Mouse (Mus musculus): ENCODE measurements around the gene Smarca4. TPM values are rescaled to one million over a fixed set of nuclear protein-coding genes. Genes with fewer than 3 reads are reported as not detected.

The Smarca4 gene
- polyA plus RNA-seq, 1 experiment from 2014 or later: 159 TPM

DNA sequence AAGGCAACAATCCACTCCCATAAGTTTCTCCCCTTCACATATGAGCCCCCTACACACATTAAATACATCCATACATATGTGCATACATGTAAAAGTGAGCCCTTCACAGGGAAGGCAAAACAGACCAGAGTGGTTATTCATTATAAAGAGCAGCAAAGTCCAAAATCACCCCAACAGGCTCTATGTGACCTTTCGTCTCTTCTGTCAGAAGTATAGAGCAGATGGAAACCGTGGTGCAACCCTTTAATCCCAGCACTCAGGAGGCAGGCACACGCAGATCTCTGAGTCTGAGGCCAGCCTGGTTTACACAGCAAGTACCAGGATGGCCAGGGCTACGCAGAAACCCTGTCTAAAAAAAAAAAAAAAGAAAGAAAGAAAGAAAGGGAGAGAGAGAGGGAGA is 90.1 kb downstream of the Smarca4 start:
- WGBS: 90% methylated on average over 4 of the region's 4 CpGs
- H3K36me3 ChIP-seq: peaks cover 72% of the 10 kb centered on the region
- no peak overlapping the region for H3K4me3 ChIP-seq
- no peaks in the 10 kb centered on the region for H3K9me3 ChIP-seq
- H3K4me2 ChIP-seq (replicated peaks): no peak overlapping the region
- no peaks in the 10 kb centered on the region for H3K4me1 ChIP-seq
- no peak overlapping the region for H3K9ac ChIP-seq (replicated peaks)
- H3K27ac ChIP-seq (replicated peaks): no peak overlapping the region
- no peaks in the 10 kb centered on the region for H3K27me3 ChIP-seq
- ATAC-seq (replicated peaks): no peak

DNA sequence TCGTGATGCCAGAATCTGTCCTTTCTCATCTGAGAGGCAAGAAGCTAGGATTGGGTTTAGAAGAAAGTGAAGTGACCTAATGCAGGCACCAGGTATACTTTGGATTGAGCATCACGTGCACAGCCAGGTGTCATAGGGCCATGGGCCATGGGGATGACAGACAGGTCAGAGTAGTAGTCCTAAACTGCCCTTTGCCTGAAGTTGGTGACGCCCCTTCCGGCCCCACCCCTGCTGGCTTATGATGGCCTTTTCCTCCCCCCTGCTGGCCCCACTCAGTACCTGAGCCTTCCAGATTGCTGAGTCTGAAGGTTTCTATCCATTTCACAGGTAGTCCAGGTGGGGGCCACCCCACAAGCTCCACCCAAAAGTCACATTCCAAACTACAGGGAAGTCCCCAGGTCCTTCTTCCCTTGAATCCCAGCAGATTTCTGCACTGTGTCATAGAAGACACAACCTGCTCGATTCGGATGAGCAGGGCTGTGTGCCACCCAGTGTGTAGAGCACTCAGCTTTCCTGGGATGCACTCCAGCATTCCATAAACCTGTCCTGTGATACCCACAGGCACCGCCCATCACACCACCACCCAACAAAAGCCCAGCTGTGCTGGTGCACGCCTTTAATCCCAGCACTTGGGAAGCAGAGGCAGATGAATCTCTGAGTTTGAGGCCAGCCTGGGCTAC is 90.8 kb downstream of the Smarca4 start:
- Histone ChIP-seq H3K9ac (replicated peaks) (no peak overlapping the region), H3K9me3 (no peaks in the 10 kb centered on the region), H3K4me1 (no peaks in the 10 kb centered on the region), H3K4me3 (no peak overlapping the region), H3K36me3 (peaks cover 66% of the 10 kb centered on the region), H3K27me3 (no peaks in the 10 kb centered on the region), H3K27ac (replicated peaks) (no peak overlapping the region), H3K4me2 (replicated peaks) (no peak overlapping the region)
- 89% methylated on average over 8 of the region's 8 CpGs for WGBS
- ATAC-seq (replicated peaks): 0 out of 2 replicates have a peak, but pooled peaks have one; percentile 47

DNA sequence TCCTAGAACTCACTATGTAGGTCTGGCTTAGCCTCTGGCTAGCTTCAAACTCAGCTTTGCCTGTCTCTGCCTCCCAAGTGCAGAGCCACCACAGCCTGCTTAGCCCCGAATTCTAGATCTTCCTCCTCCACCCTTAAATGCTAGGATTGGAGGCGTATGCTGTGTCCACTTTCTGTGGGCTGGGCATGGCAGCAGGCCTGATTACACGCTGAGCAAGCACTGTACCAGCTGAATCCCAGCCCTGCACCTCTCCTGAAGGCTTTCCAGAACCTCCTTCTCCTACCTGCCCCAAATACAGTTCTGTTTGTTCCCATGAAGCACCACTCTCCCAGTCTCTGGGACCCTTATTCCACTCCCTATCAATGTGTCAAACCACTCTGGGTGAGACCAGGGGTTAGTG is 93.4 kb downstream of the Smarca4 start:
- H3K27me3 ChIP-seq: no peaks in the 10 kb centered on the region
- no peak overlapping the region for H3K4me3 ChIP-seq
- H3K4me1 ChIP-seq: no peaks in the 10 kb centered on the region
- 91% methylated on average over 3 of the region's 3 CpGs for WGBS
- no peaks in the 10 kb centered on the region for H3K9me3 ChIP-seq
- no peak overlapping the region for H3K4me2 ChIP-seq (replicated peaks)
- ATAC-seq (replicated peaks): no peak
- no peak overlapping the region for H3K9ac ChIP-seq (replicated peaks)
- H3K27ac ChIP-seq (replicated peaks): no peak overlapping the region
- H3K36me3 ChIP-seq: peaks cover 44% of the 10 kb centered on the region

GRCm38 (mm10) chr9:21715298-21715697 is 99.3 kb downstream of the Smarca4 start:
- no peak overlapping the region for H3K27ac ChIP-seq (replicated peaks)
- no peaks in the 10 kb centered on the region for H3K27me3 ChIP-seq
- H3K4me3 ChIP-seq: no peak overlapping the region
- no peaks in the 10 kb centered on the region for H3K9me3 ChIP-seq
- WGBS: 71% methylated on average over 4 of the region's 4 CpGs
- H3K4me1 ChIP-seq: no peaks in the 10 kb centered on the region
- no peak overlapping the region for H3K4me2 ChIP-seq (replicated peaks)
- H3K36me3 ChIP-seq: peaks cover 3% of the 10 kb centered on the region; the same call in 1 of the 2 replicates
- no peak for ATAC-seq (replicated peaks)
- H3K9ac ChIP-seq (replicated peaks): no peak overlapping the region

- Histone ChIP-seq H3K36me3 (peaks cover 3% of the 10 kb centered on the region; the same call in 1 of the 2 replicates), H3K4me3 (no peak overlapping the region), H3K27me3 (no peaks in the 10 kb centered on the region), H3K4me2 (replicated peaks) (no peak overlapping the region), H3K9ac (replicated peaks) (no peak overlapping the region), H3K9me3 (no peaks in the 10 kb centered on the region), H3K4me1 (no peaks in the 10 kb centered on the region), H3K27ac (replicated peaks) (no peak overlapping the region)
- 89% methylated on average over 2 of the region's 2 CpGs for WGBS
- ATAC-seq (replicated peaks): no peak
Measured at GRCm38 (mm10) chr9:21717015-21717414, 101.0 kb downstream of the Smarca4 start.

GRCm38 (mm10) chr9:21721036-21721435 is 105.1 kb downstream of the Smarca4 start:
- Histone ChIP-seq H3K9me3 (no peaks in the 10 kb centered on the region), H3K27me3 (no peaks in the 10 kb centered on the region), H3K4me1 (peaks cover 26% of the 10 kb centered on the region), H3K36me3 (no peaks in the 10 kb centered on the region), H3K27ac (replicated peaks) (no peak overlapping the region), H3K9ac (replicated peaks) (no peak overlapping the region), H3K4me2 (replicated peaks) (no peak overlapping the region), H3K4me3 (no peak overlapping the region)
- ATAC-seq (replicated peaks): no peak
- WGBS: 73% methylated on average over 2 of the region's 2 CpGs

DNA sequence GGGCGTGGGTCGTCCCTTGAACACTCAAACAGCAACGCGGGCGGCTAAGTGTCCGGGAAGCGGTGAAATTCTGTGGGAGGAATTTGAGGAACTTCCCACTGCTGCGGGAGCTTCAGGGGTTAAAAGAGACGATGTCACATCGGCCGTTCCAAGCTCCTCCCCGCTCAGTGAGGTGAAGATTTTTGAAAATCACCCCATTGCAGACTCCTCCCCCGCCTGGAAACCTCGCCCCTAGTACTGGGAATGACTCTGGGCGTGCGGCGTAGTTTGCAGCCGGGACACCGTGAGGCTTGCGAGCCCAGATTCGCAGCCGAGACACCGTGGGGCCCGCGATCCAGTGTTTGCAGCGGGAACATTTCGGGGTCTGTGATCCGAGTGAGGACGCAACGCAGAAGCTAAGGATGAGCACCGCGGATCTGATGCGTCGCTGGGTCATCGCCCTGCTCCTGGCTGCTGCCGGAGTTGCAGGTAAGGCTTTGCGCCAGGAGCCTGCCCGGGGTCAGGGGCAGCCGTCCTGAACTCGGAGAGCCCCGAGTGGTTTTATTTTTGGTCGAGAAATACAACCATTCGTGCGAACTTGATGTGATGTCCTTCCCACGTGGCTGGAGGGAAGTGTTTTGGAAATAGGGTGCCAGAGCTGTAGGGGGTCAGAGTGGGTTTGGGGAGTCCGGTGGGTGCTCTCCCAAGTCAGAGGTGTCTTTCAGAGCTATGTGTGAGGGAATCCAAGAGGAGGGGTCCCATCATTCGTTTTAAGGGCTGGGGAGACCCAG is 107.6 kb downstream of the Smarca4 start, which contains the start of gene Ldlr:
TSS of gene Ldlr (plus strand) at position 107 of the 770 bp plus-strand sequence.
- WGBS: under 1% methylated on average over 47 of the region's 47 CpGs
- H3K4me1 ChIP-seq: peaks cover 31% of the 10 kb centered on the region
- peak; percentile 84 for ATAC-seq (replicated peaks)

DNA sequence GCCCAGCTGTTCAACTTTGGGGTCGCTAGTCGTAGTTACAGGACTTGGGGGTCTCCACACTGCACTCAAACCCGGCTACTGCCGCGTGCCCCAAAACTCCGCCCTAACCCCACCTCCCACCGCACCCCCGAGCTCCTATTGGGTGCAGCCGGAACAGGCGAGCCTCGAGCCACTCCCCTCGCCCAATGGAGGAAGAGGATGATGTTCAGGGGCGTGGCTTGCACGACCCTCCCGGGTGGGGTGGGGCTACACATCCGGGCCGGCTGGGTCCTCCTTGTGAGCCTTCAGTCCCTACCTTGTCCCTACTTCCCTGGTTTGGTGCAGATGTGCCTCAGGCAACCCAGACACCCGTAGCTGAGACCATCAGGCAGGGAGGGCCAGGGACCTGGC is 108.2 kb downstream of the Smarca4 start:
- Histone ChIP-seq H3K36me3 (no peaks in the 10 kb centered on the region), H3K9me3 (no peaks in the 10 kb centered on the region), H3K9ac (replicated peaks) (peak overlapping the region; percentile 75), H3K4me3 (peak overlapping the region; percentile 82), H3K27me3 (no peaks in the 10 kb centered on the region), H3K27ac (replicated peaks) (peak overlapping the region; percentile 96), H3K4me2 (replicated peaks) (peak overlapping the region; percentile 88), H3K4me1 (peaks cover 31% of the 10 kb centered on the region)
- peak; percentile 97 for ATAC-seq (replicated peaks)
- WGBS: 0% methylated on average over 18 of the region's 18 CpGs

More for the DNA sequence above, 107.6 kb downstream of the Smarca4 start, which contains the start of gene Ldlr:
- Histone ChIP-seq H3K27ac (replicated peaks) (peak within 1 kb of the TSS; percentile 96), H3K9me3 (no peaks in the 10 kb centered on the region), H3K36me3 (no peaks in the 10 kb centered on the region), H3K4me2 (replicated peaks) (peak within 1 kb of the TSS; percentile 88), H3K4me3 (peak within 1 kb of the TSS; percentile 82), H3K9ac (replicated peaks) (peak within 1 kb of the TSS; percentile 75), H3K27me3 (no peaks in the 10 kb centered on the region)

- peaks cover 31% of the 10 kb centered on the region for H3K4me1 ChIP-seq
- H3K9me3 ChIP-seq: no peaks in the 10 kb centered on the region
- no peak for ATAC-seq (replicated peaks)
- no peaks in the 10 kb centered on the region for H3K27me3 ChIP-seq
- H3K9ac ChIP-seq (replicated peaks): no peak overlapping the region
- H3K27ac ChIP-seq (replicated peaks): 0 out of 2 replicates have a peak overlapping the region, but pooled peaks have one; percentile 96
- H3K4me2 ChIP-seq (replicated peaks): peak overlapping the region; percentile 88
- no peaks in the 10 kb centered on the region for H3K36me3 ChIP-seq
- WGBS: 83% methylated on average over 23 of the region's 23 CpGs
- H3K4me3 ChIP-seq: peak overlapping the region; percentile 82
Measured at GRCm38 (mm10) chr9:21725224-21726121, 109.5 kb downstream of the Smarca4 start.

- no peak overlapping the region for H3K4me3 ChIP-seq
- H3K36me3 ChIP-seq: no peaks in the 10 kb centered on the region; the same call in 1 of the 2 replicates
- H3K4me1 ChIP-seq: peaks cover 31% of the 10 kb centered on the region
- H3K9me3 ChIP-seq: no peaks in the 10 kb centered on the region
- ATAC-seq (replicated peaks): no peak
- WGBS: 86% methylated on average over 14 of the region's 14 CpGs
- no peak overlapping the region for H3K27ac ChIP-seq (replicated peaks)
- H3K9ac ChIP-seq (replicated peaks): no peak overlapping the region
- no peaks in the 10 kb centered on the region for H3K27me3 ChIP-seq
- no peak overlapping the region for H3K4me2 ChIP-seq (replicated peaks)
Measured at GRCm38 (mm10) chr9:21726218-21726975, 110.4 kb downstream of the Smarca4 start.

DNA sequence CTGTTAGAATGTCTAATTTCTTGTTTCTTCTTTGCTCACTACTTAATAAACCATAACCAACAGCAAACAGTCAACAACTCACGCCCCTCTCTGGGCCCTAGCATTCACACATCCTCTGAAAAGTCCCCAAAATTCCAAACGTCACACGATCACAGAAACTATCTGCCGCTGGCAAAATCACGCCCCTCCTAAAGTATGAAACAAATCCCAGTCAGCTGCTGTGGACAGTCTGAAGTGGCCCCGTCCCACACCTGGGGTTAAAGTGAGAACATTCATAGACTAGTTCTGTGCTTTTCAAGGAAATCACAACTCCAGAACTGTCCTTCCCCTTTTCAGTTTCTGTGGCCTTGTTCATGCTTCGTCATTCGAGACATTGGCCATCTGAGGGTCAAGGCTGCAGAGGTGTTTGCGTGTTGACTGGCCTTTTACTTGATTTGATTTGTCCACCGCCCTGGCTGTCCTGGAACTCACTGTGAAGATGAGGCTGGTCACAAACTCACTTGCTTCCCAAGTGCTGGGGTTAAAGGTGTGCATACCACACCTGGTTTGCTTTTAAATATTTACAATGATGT is 112.4 kb downstream of the Smarca4 start:
- H3K27me3 ChIP-seq: no peaks in the 10 kb centered on the region
- H3K36me3 ChIP-seq: peaks cover 9% of the 10 kb centered on the region
- H3K9ac ChIP-seq (replicated peaks): no peak overlapping the region
- H3K4me2 ChIP-seq (replicated peaks): no peak overlapping the region
- no peak overlapping the region for H3K27ac ChIP-seq (replicated peaks)
- no peak overlapping the region for H3K4me3 ChIP-seq
- H3K4me1 ChIP-seq: peaks cover 23% of the 10 kb centered on the region
- ATAC-seq (replicated peaks): no peak
- WGBS: 90% methylated on average over 10 of the region's 10 CpGs
- no peaks in the 10 kb centered on the region for H3K9me3 ChIP-seq

All from forebrain, embryonic 15.5 days (tissue).